Mouse (Mus musculus): Measurements from ENCODE around the gene Mctp1.
"Not testable (repeated sequence)": the region's sequence is repeated elsewhere in the genome, so short reads cannot be mapped to it uniquely, and the experiment has no call there.

Gene Mctp1

GRCm38 (mm10) chr13:76383972-76384663, at the start of gene Mctp1:
Gene Mctp1, plus strand, starts transcription at chr13:76384535.
- peak; percentile 19 for DNase-seq

DNA sequence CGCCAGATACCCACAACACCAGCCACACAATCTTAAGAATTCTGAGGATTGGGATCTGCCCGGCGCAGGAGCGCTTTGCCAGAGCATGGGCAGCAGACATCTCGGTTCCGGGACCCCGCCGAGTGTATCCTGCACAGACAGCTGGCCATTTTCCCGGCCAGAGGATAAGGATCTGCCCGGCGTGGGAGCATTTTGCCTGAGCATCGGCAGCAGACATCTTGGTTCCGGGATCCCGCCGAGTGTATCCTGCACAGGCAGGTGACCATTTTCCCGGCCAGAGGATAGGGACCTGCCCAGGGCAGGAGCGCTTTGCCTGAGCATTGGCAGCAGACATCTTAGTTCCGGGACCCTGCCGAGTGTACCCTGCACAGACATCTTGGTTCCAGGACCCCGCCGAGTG, 38.4 kb upstream of the Mctp1 start:
- DNase-seq: not testable (repeated sequence)

DNA sequence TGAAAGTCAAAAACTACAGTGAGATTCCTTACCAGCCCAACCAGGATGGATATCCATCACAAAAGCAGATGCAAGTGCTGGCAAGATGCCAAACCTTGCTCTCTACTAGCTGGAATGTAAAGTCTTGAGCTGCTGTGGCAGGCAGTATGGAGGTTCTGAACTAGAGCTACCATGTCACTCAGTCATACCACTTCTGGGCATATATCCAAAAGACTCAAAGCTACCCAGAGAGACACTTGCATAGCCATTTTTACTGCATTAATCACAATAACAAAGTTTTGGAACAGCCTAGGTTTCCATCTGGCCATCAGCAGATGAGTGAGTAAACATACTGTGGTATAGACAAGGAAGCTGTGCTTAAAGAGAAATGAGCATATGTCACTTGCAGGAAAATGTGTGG, 25.6 kb upstream of the Mctp1 start:
- DNase-seq: peak; percentile 40

- DNase-seq: peak; percentile 42
Observed at GRCm38 (mm10) chr13:76384664-76385435, 515 bp downstream of the Mctp1 start.

DNA sequence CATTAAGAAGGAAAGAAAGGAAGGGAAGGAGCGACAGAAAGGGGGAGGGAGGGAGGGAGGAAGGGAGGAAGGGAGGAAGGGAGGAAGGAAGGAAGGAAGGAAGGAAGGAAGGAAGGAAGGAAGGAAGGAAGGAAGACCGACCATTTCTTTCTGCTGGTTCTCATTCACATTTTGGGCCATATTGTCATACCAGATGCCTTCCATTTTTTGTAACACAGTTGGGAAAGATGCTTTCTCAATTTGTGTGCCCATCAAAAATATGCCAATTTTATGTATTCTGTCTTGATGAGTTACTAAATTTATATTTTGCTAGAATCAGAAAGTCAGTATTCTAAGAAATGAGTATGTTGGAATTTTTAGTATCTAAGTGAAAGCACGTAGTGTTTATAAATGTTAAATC, 4.3 kb downstream of the Mctp1 start:
- no peak for DNase-seq

- DNase-seq: no peak
Observed at GRCm38 (mm10) chr13:76391920-76392319, 7.6 kb downstream of the Mctp1 start.

GRCm38 (mm10) chr13:76393106-76393505, 8.8 kb downstream of the Mctp1 start:
- DNase-seq: no peak

DNA sequence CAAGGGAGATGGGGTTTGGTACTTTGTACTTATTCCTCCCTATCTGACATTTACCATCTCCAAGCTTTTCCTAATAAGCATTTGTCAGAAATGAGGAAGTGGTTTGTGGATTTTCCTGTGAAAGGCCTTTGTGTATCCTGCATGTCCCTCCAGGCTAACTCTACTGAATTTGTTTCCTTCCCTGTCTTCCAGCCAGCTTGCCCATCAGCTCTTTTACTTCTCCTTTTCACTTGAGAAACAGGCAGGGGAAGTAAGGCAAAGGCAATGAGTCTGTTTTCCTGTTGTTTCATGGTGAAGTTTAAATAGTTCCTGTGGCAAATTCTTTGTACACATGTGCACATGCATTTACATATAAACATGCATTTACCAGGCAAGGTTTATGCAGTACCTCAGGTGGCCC, 11.6 kb downstream of the Mctp1 start:
- no peak for DNase-seq

- DNase-seq: no peak
Observed at GRCm38 (mm10) chr13:76409296-76409695, 25.0 kb downstream of the Mctp1 start.

GRCm38 (mm10) chr13:76410665-76411064, 26.3 kb downstream of the Mctp1 start:
- peak; percentile 75 for DNase-seq

DNA sequence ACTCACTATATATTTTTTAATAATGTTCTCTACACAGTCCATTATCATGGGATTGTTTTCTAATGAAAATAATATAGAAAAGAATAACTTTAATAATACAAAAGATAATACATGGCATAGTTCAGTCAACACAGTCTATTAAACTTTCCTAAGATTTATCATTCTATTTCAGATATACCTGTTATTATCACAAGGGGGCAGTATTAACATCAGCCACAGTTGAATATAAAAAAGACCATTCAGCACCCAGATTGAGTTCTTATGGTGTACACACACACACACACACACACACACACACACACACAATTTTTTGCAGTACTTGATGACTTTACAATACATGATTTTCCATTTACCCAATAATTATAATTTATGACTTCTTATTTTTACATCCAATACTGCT, 31.0 kb downstream of the Mctp1 start:
- no peak for DNase-seq

DNA sequence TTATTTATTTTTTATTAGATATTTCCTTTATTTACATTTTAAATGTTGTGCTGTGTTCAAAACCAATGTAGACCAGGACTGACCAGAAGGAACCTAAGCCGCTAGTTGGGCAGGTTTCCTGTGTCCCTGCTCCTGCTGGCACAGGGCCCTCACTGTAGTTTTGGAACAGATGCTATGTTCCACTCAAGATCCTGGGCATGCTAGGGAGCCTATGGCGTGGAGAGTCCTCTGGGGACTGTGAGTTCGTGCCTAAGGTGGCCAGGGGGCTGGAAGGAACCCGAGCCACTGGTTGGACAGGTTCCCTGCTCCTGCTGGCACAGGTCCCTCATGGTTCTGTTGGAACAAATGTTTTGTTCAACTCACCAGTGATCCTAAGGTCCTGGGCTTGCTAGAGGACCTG, 35.8 kb downstream of the Mctp1 start:
- no peak for DNase-seq

- no peak for DNase-seq
Observed at GRCm38 (mm10) chr13:76421075-76421474, 36.7 kb downstream of the Mctp1 start.

DNA sequence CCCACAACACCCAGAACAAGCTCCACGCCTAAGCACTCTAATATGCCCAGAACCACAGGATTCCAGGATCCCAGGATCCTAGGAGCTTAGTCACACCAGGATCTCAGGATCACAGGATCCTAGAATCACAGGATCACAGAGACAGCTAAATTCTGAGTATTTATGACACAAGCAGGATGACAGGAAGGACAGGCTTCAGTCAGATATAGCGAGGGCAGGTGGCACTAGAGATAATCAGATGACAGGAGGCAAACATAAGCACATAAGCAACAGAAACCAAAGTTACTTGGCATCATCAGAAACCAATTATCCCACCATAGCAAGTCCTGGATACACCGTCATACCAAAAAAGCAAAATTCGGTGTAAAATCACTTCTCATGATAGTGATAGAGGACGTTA, 37.8 kb downstream of the Mctp1 start:
- no peak for DNase-seq

DNA sequence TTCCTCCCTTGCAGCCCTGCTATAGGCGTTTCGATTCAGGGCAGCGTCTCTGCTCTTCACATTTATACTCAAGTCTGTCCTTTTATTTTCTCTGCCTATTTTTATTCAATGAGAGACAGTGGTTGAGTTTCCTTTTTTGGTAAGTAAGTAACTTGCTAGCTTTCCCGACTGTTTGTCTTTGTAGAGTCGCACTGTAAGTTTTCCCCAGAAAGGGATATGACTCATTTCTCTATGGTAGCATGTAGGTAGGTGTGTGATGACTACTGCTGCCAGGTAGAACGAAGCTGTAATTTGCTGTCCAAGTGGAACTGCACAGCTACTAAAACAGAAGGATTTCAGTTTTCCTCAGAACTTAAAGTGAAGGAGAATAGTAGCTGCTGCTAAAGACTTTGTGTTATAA, 45.1 kb downstream of the Mctp1 start:
- DNase-seq: no peak

DNA sequence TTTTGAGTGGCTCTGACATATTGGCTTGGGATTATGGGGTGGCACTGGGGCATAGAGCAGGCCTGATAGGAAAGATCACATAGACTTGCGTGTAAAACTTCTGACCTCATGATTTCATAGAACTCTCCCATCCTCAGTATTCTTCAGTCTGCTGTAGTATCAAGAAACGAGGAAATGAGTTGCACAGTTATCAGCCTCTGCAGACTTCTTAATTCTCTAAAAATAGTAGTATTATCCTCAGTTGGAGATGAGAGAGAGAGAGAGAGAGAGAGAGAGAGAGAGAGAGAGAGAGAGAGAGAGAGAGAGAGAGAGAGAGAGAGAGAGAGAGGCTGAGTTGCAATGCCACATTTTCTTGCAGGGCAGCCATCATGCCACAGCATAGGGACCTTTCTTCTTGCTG, 45.6 kb downstream of the Mctp1 start:
- DNase-seq: no peak

DNA sequence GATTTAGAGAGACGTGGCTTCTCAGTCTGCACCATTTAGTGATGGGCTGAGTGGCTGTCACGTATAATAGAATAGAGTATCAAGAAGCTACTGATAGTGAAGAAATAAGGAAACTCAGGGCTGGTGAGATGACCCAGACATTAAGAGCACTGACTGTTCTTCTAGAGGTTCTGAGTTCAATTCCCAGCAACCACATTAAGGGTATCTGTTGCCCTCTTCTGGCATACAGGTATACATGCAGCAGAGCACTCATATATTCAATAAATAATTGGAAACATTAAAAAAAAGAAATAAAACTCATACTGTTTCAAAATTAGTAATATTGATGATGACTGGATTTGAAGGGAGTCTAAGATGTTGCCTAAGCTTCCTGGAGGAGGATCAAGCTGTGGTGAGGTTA, 47.6 kb downstream of the Mctp1 start:
- DNase-seq: no peak

- DNase-seq: no peak
Observed at GRCm38 (mm10) chr13:76433438-76433837, 49.1 kb downstream of the Mctp1 start.

GRCm38 (mm10) chr13:76436426-76436825, 52.1 kb downstream of the Mctp1 start:
- no peak for DNase-seq

DNA sequence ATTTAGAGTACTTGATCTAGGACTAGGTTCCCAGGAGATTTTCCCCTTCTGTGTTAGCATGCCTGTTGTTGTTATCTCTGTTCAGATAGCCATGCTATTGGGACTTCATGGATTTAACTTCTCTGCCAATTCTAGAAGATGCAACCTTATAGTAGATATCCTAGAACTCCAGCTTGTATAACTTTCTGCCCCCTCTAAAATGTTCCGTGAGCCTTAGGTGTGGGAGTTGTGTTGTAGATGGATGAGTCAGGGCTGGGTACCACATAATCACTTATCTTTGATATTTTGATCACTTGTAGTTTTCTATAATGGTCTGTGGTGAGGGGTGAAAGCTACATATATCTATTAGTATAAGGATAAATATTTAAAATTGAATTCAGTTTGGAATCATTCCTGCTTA, 54.4 kb downstream of the Mctp1 start:
- no peak for DNase-seq

DNA sequence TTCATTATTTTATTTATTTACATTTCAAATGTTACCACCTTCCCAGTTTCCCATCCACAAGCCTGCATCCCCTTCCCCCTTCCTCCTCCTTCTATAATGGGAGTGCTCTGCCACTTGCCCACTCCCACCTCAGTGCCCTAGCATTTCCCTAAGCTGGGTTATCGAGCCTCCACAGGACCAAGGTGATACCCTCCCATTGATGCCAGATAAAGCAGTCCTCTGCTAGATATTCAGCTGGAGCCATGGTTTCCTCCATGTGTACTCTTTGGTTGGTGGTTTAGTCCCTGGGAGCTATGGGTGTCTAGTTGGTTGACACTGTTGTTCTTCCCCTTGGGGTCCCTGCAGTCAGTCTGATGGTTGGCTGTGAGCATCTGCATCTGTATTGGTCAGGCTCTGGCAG, 61.7 kb downstream of the Mctp1 start:
- no peak for DNase-seq

DNA sequence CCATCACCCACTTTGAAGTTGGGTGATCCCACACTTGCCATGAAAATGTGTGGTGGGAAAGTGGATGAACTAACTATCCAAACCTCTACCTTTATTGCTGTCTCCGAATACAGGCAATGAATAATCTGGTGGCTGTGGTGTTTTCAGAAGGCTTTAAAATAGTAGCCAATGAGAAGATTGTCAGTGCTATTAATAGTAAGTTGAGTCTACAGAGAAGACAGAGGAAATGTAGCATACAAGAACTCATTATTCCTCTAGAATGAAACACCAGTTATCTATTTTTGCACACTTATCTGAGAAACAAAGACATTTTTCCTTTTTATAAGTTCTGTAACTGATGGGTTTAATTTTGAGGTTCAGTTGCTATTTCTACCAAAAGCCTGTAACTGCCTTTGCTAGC, 63.2 kb downstream of the Mctp1 start:
- DNase-seq: no peak

DNA sequence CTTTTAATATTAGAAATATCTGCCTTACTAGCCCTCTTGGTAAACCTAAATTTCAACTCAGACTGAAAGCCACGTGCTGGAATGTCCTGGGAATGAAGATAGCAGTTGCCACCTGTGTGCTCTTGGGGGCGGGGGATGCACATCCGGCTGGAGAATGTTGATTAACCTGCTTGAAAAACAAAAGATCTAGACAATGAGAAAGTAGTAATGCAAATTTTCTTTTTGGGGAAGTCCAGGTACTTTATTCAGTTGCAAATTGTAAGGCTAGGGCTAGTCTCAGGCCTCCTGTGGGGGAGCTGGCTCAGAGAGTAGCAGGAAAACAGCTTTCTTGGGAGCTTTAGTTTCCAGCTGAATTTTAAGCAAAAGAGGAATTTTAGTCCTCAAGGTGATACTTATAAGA, 67.2 kb downstream of the Mctp1 start:
- DNase-seq: not testable (repeated sequence)

GRCm38 (mm10) chr13:76481601-76482000, 97.3 kb downstream of the Mctp1 start:
- no peak for DNase-seq

- DNase-seq: no peak
Observed at GRCm38 (mm10) chr13:76482998-76483397, 98.7 kb downstream of the Mctp1 start.

Measured in layer of hippocampus, adult 9-11 months (tissue).